Comparison of ENCODE assay signal across 10 mouse cellular contexts in genomic region chr11:106397656-106398055, GRCm38 (mm10). TPM values are rescaled to one million over a fixed set of nuclear protein-coding genes. Genes with fewer than 3 reads are reported as not detected.
DNase-seq lines count a peak whose midpoint lies in the region; ATAC-seq and TF ChIP-seq lines count a peak whose summit lies in the region.
"Had no signal": no experiment of that assay in that cellular context is flagged by ENCODE, and none has a peak within 500 bp of the region (broad histone marks: within the 10 kb centered on the region; RNA-seq: fewer than 3 reads in every experiment).

No protein-coding gene starts in this region.

- no peak overlapping the region for H3K4me2 ChIP-seq in liver, postnatal 0 days (ENCODE audit: low read depth, low read length)
- H3K4me2 ChIP-seq: hindbrain, embryonic 15.5 days had no signal

- no peaks in the 10 kb centered on the region for H3K27me3 ChIP-seq in liver, postnatal 0 days (ENCODE audit: insufficient read depth, low read length)
- H3K27me3 ChIP-seq: hindbrain, embryonic 15.5 days had no signal

- no peaks in the 10 kb centered on the region for H3K9me3 ChIP-seq in liver, postnatal 0 days (ENCODE audit: low read length)
- H3K9me3 ChIP-seq: hindbrain, embryonic 15.5 days had no signal

- no peak for ATAC-seq in liver, postnatal 0 days

- DNase-seq in embryo, embryonic 11 days = peak; percentile 19
- no peak for DNase-seq in embryo, embryonic 9.5 days (ENCODE audit: extremely low spot score)
- DNase-seq in liver, postnatal 0 days = no peak
- DNase-seq in liver (no peak), NIH3T3 (ENCODE audit: low read depth) (peak; percentile 16)
- peak; percentile 40 for DNase-seq in induced T-regulatory cell, adult 2 months (ENCODE audit: low read depth)
- DNase-seq in heart, postnatal 14 days = no peak
- DNase-seq in gastrocnemius, postnatal 36 days = no peak

- intact Hi-C loops in heart, postnatal 14 days (cut with DNase I) = no loop called here
- intact Hi-C loops in gastrocnemius, postnatal 36 days (cut with DNase I) = loop anchor here (5.0 kb wide), 1 partner anchor 240 kb away; no protein-coding TSS in a partner anchor

- WGBS in liver, postnatal 0 days (ENCODE audit: insufficient replicate concordance) = 79% methylated on average over 3 of the region's 3 CpGs

- no peak for TF ChIP-seq EP300 in liver, postnatal 0 days (IDR thresholded peaks at IDR 0.05; ENCODE audit: low read depth)

- H3K4me1 ChIP-seq in liver, postnatal 0 days (ENCODE audit: insufficient read depth) = peaks cover 1% of the 10 kb centered on the region; the same call in 1 of the 2 replicates
- H3K4me1 ChIP-seq: hindbrain, embryonic 15.5 days had no signal

- peaks cover 51% of the 10 kb centered on the region for H3K36me3 ChIP-seq in liver, postnatal 0 days (replicated peaks; ENCODE audit: insufficient read depth, low read length)

- H3K4me3 ChIP-seq in liver, postnatal 0 days (ENCODE audit: low read depth, low read length) = no peak overlapping the region
- H3K4me3 ChIP-seq: hindbrain, embryonic 15.5 days had no signal

- no peak overlapping the region for H3K27ac ChIP-seq in liver, postnatal 0 days (ENCODE audit: low read depth)
- H3K27ac ChIP-seq: hindbrain, embryonic 15.5 days had no signal

- TF ChIP-seq CTCF in liver, postnatal 0 days (IDR thresholded peaks at IDR 0.05; ENCODE audit: low read depth) = peak; percentile 63

- no peak overlapping the region for H3K9ac ChIP-seq in liver, postnatal 0 days (replicated peaks)
- H3K9ac ChIP-seq: hindbrain, embryonic 15.5 days had no signal

RNA-seq across cellular contexts. Expression of gene Icam2, which starts 9.8 kb away (rescaled TPM):
- 11.4 and 12.6 TPM in 2 replicates for polyA plus RNA-seq in liver, postnatal 0 days (2015; fragmentation: Nextera tagmentation; extraction: Ambion mirVana)
- total RNA-seq in heart, postnatal 14 days (2021) = 10 to 100 TPM; 44.1 to 44.7 TPM
- total RNA-seq in gastrocnemius, postnatal 36 days (2021) = 1 to 10 TPM; 4.4 to 5.4 TPM

RNA-seq across cellular contexts. Expression of gene Prr29, which starts 32.4 kb away (rescaled TPM):
- polyA plus RNA-seq in liver, postnatal 0 days (2015; fragmentation: Nextera tagmentation; extraction: Ambion mirVana) = not detected in 2 replicates
- total RNA-seq in heart, postnatal 14 days (2021) = 1 to 10 TPM; 1.0 to 1.7 TPM
- total RNA-seq in gastrocnemius, postnatal 36 days (2021) = 1 to 10 TPM; 5.7 to 7.1 TPM
- polyA plus RNA-seq: hindbrain, embryonic 15.5 days; limb, embryonic 11.5 days had no signal

RNA-seq across cellular contexts. Expression of gene Scn4a, which starts 44.6 kb away (rescaled TPM):
- 0.04 and 0.06 TPM in 2 replicates for polyA plus RNA-seq in liver, postnatal 0 days (2015; fragmentation: Nextera tagmentation; extraction: Ambion mirVana)
- 1 to 10 TPM; 6.8 to 7.9 TPM for total RNA-seq in heart, postnatal 14 days (2021)
- total RNA-seq in gastrocnemius, postnatal 36 days (2021) = 100 to 1,000 TPM; 381 to 407 TPM
- polyA plus RNA-seq: hindbrain, embryonic 15.5 days had no signal

Comparison
In these comparisons a context has a peak if more than half of its experiments do, and no peak if none do; other contexts are left out.
1. DNase-seq: peak in embryo, embryonic 11 days (single experiment), NIH3T3 (single experiment) and induced T-regulatory cell, adult 2 months (single experiment); none in embryo, embryonic 9.5 days (single experiment), liver, postnatal 0 days (single experiment), liver (single experiment), heart, postnatal 14 days (0 of 2) and gastrocnemius, postnatal 36 days (0 of 2).
2. RNA of gene Icam2, which starts 9.8 kb away (total RNA-seq): 44.1 to 44.7 TPM in heart, postnatal 14 days; 4.4 to 5.4 TPM in gastrocnemius, postnatal 36 days; every median in the first group is over 4 times any median in the second.
3. RNA of gene Scn4a, which starts 44.6 kb away (total RNA-seq): 381 to 407 TPM in gastrocnemius, postnatal 36 days; 6.8 to 7.9 TPM in heart, postnatal 14 days; every median in the first group is over 10 times any median in the second.